Mouse (Mus musculus): ENCODE measurements around the gene Ikzf2. TPM values are rescaled to one million over a fixed set of nuclear protein-coding genes. Genes with fewer than 3 reads are reported as not detected.
A peak's percentile ranks its signal among the peaks of the same experiment; 100 is the strongest.

The Ikzf2 gene
- total RNA-seq (2014; rRNA removed) (3.3 and 4.0 TPM in 2 replicates), polyA plus RNA-seq (2015; fragmentation: Nextera tagmentation; extraction: Ambion mirVana) (0.94 and 1.8 TPM in 2 replicates)

GRCm38 (mm10) chr1:69687076-69687991 is at the start of gene Ikzf2:
Gene Ikzf2 (minus strand): TSS chr1:69687245.
- no peak for TF ChIP-seq CTCF (IDR thresholded peaks at IDR 0.05; ENCODE audit: low read depth)
- H3K4me3 ChIP-seq (ENCODE audit: low read length): peak within 1 kb of the TSS; percentile 64
- H3K9ac ChIP-seq (replicated peaks; ENCODE audit: low read length): peak within 1 kb of the TSS; percentile 53
- WGBS: under 1% methylated on average over 84 of the region's 105 CpGs
- H3K27ac ChIP-seq: peak within 1 kb of the TSS; percentile 72
- H3K36me3 ChIP-seq (ENCODE audit: insufficient read depth, low read length): no peaks in the 10 kb centered on the region
- ATAC-seq (peak; percentile 97), DNase-seq (ENCODE audit: low spot score) (peak; percentile 95)
- H3K27me3 ChIP-seq (ENCODE audit: insufficient read depth, low read length): no peaks in the 10 kb centered on the region
- 0 out of 2 replicates have a peak, but pooled peaks cover 3% of the 10 kb centered on the region for H3K4me1 ChIP-seq (ENCODE audit: insufficient read depth, low read length)
- peak within 1 kb of the TSS; percentile 90 for H3K4me2 ChIP-seq (ENCODE audit: low read depth, low read length)
- H3K9me3 ChIP-seq (ENCODE audit: low read length): no peaks in the 10 kb centered on the region

GRCm38 (mm10) chr1:69729729-69730128 is 42.7 kb upstream of the Ikzf2 start:
- DNase-seq (ENCODE audit: low spot score): no peak
- no peak for ATAC-seq
- Histone ChIP-seq H3K4me2 (ENCODE audit: low read depth, low read length) (no peak overlapping the region), H3K9me3 (ENCODE audit: low read length) (no peaks in the 10 kb centered on the region), H3K27me3 (ENCODE audit: insufficient read depth, low read length) (no peaks in the 10 kb centered on the region), H3K4me1 (ENCODE audit: insufficient read depth, low read length) (no peaks in the 10 kb centered on the region), H3K9ac (replicated peaks; ENCODE audit: low read length) (no peak overlapping the region), H3K27ac (no peak overlapping the region), H3K36me3 (ENCODE audit: insufficient read depth, low read length) (no peaks in the 10 kb centered on the region), H3K4me3 (ENCODE audit: low read length) (no peak overlapping the region)
- TF ChIP-seq CTCF (IDR thresholded peaks at IDR 0.05; ENCODE audit: low read depth): no peak
- WGBS: 48% methylated on average over 1 of the region's 1 CpGs

- Histone ChIP-seq H3K4me2 (ENCODE audit: low read depth, low read length) (no peak overlapping the region), H3K9me3 (ENCODE audit: low read length) (no peaks in the 10 kb centered on the region), H3K36me3 (ENCODE audit: insufficient read depth, low read length) (no peaks in the 10 kb centered on the region), H3K9ac (replicated peaks; ENCODE audit: low read length) (no peak overlapping the region), H3K4me1 (ENCODE audit: insufficient read depth, low read length) (no peaks in the 10 kb centered on the region), H3K4me3 (ENCODE audit: low read length) (no peak overlapping the region), H3K27ac (no peak overlapping the region), H3K27me3 (ENCODE audit: insufficient read depth, low read length) (no peaks in the 10 kb centered on the region)
- DNase-seq (ENCODE audit: low spot score) (peak; percentile 47), ATAC-seq (peak; percentile 55; the same call in 1 of the 2 replicates)
- 33% methylated on average over 5 of the region's 5 CpGs for WGBS
- no peak for TF ChIP-seq CTCF (IDR thresholded peaks at IDR 0.05; ENCODE audit: low read depth)
Observed at GRCm38 (mm10) chr1:69729031-69729679, 42.1 kb upstream of the Ikzf2 start.

GRCm38 (mm10) chr1:69727968-69728367 is 40.9 kb upstream of the Ikzf2 start:
- H3K9ac ChIP-seq (replicated peaks; ENCODE audit: low read length): no peak overlapping the region
- 48% methylated on average over 5 of the region's 5 CpGs for WGBS

GRCm38 (mm10) chr1:69717107-69717506 is 30.1 kb upstream of the Ikzf2 start:
- H3K4me1 ChIP-seq (ENCODE audit: insufficient read depth, low read length): no peaks in the 10 kb centered on the region
- no peak overlapping the region for H3K27ac ChIP-seq
- TF ChIP-seq CTCF (IDR thresholded peaks at IDR 0.05; ENCODE audit: low read depth): no peak
- H3K9me3 ChIP-seq (ENCODE audit: low read length): no peaks in the 10 kb centered on the region
- ATAC-seq (no peak), DNase-seq (ENCODE audit: low spot score) (no peak)
- no peaks in the 10 kb centered on the region for H3K27me3 ChIP-seq (ENCODE audit: insufficient read depth, low read length)
- no peak overlapping the region for H3K4me3 ChIP-seq (ENCODE audit: low read length)
- H3K4me2 ChIP-seq (ENCODE audit: low read depth, low read length): no peak overlapping the region
- 88% methylated on average over 3 of the region's 3 CpGs for WGBS
- no peaks in the 10 kb centered on the region for H3K36me3 ChIP-seq (ENCODE audit: insufficient read depth, low read length)
- H3K9ac ChIP-seq (replicated peaks; ENCODE audit: low read length): no peak overlapping the region

More at GRCm38 (mm10) chr1:69727968-69728367, 40.9 kb upstream of the Ikzf2 start:
- H3K27me3 ChIP-seq (ENCODE audit: insufficient read depth, low read length): no peaks in the 10 kb centered on the region
- no peaks in the 10 kb centered on the region for H3K4me1 ChIP-seq (ENCODE audit: insufficient read depth, low read length)
- ATAC-seq (no peak), DNase-seq (ENCODE audit: low spot score) (no peak)
- H3K9me3 ChIP-seq (ENCODE audit: low read length): no peaks in the 10 kb centered on the region
- TF ChIP-seq CTCF (IDR thresholded peaks at IDR 0.05; ENCODE audit: low read depth): no peak
- no peak overlapping the region for H3K4me3 ChIP-seq (ENCODE audit: low read length)
- H3K36me3 ChIP-seq (ENCODE audit: insufficient read depth, low read length): no peaks in the 10 kb centered on the region
- H3K4me2 ChIP-seq (ENCODE audit: low read depth, low read length): no peak overlapping the region
- no peak overlapping the region for H3K27ac ChIP-seq

GRCm38 (mm10) chr1:69708571-69708970 is 21.5 kb upstream of the Ikzf2 start:
- Histone ChIP-seq H3K27me3 (ENCODE audit: insufficient read depth, low read length) (no peaks in the 10 kb centered on the region), H3K36me3 (ENCODE audit: insufficient read depth, low read length) (no peaks in the 10 kb centered on the region), H3K9me3 (ENCODE audit: low read length) (no peaks in the 10 kb centered on the region), H3K4me2 (ENCODE audit: low read depth, low read length) (no peak overlapping the region), H3K4me1 (ENCODE audit: insufficient read depth, low read length) (no peaks in the 10 kb centered on the region), H3K27ac (no peak overlapping the region), H3K9ac (replicated peaks; ENCODE audit: low read length) (no peak overlapping the region), H3K4me3 (ENCODE audit: low read length) (no peak overlapping the region)
- no peak for ATAC-seq
- no peak for TF ChIP-seq CTCF (IDR thresholded peaks at IDR 0.05; ENCODE audit: low read depth)
- no peak for DNase-seq (ENCODE audit: low spot score)
- WGBS: 66% methylated on average over 1 of the region's 1 CpGs
